ENCODE assay signal across 9 mouse cellular contexts in genomic region chr3:41522226-41523005, GRCm38 (mm10). TPM values are rescaled to one million over a fixed set of nuclear protein-coding genes. Genes with fewer than 3 reads are reported as not detected.
DNase-seq lines count a peak whose midpoint lies in the region; ATAC-seq lines count a peak whose summit lies in the region.
"Had no signal": no experiment of that assay in that cellular context is flagged by ENCODE, and none has a peak within 500 bp of the region (broad histone marks: within the 10 kb centered on the region; RNA-seq: fewer than 3 reads in every experiment).

No protein-coding gene starts in this region.

- no peaks in the 10 kb centered on the region for H3K9me3 ChIP-seq in embryonic facial prominence, embryonic 15.5 days (replicated peaks)
- H3K9me3 ChIP-seq in kidney, embryonic 16.5 days (ENCODE audit: low read length): no peaks in the 10 kb centered on the region

- H3K27ac ChIP-seq in embryonic facial prominence, embryonic 15.5 days (replicated peaks): peak overlapping the region; percentile 44; the same call in 1 of the 2 replicates
- peak overlapping the region; percentile 39; the same call in 1 of the 2 replicates for H3K27ac ChIP-seq in kidney, embryonic 16.5 days (ENCODE audit: low read length)

- 40% methylated on average over 18 of the region's 18 CpGs for WGBS in embryonic facial prominence, embryonic 15.5 days
- 33% methylated on average over 18 of the region's 18 CpGs for WGBS in kidney, embryonic 16.5 days

- no peak overlapping the region for H3K4me3 ChIP-seq in embryonic facial prominence, embryonic 15.5 days (replicated peaks)
- no peak overlapping the region for H3K4me3 ChIP-seq in kidney, embryonic 16.5 days (ENCODE audit: low read length)
- H3K4me3 ChIP-seq: megakaryocyte, embryonic 14.5 days had no signal

- no peak overlapping the region for H3K9ac ChIP-seq in embryonic facial prominence, embryonic 15.5 days
- H3K9ac ChIP-seq in kidney, embryonic 16.5 days (replicated peaks; ENCODE audit: low read length): no peak overlapping the region

- DNase-seq in ZHBTc4 (ENCODE audit: low read depth, low spot score): peak; percentile 62
- no peak for DNase-seq in layer of hippocampus, adult 18-20 months (ENCODE audit: low spot score in 2 of 2)
- no peak for DNase-seq in left cerebral cortex, adult 18-20 months (ENCODE audit: low spot score in 2 of 2)
- DNase-seq in frontal cortex, postnatal 36 days (ENCODE audit: low spot score in 2 of 2): no peak
- no peak for DNase-seq in right cerebral cortex, postnatal 25 days

- no peaks in the 10 kb centered on the region for H3K27me3 ChIP-seq in embryonic facial prominence, embryonic 15.5 days
- H3K27me3 ChIP-seq in kidney, embryonic 16.5 days (ENCODE audit: insufficient read depth, low read length): no peaks in the 10 kb centered on the region
- H3K27me3 ChIP-seq: megakaryocyte, embryonic 14.5 days had no signal

- H3K36me3 ChIP-seq in embryonic facial prominence, embryonic 15.5 days: no peaks in the 10 kb centered on the region
- no peaks in the 10 kb centered on the region for H3K36me3 ChIP-seq in kidney, embryonic 16.5 days (ENCODE audit: insufficient read depth, low read length)

- H3K4me1 ChIP-seq in embryonic facial prominence, embryonic 15.5 days: no peaks in the 10 kb centered on the region
- H3K4me1 ChIP-seq in kidney, embryonic 16.5 days (ENCODE audit: insufficient read depth, low read length): peaks cover 6% of the 10 kb centered on the region
- H3K4me1 ChIP-seq: megakaryocyte, embryonic 14.5 days had no signal

- no peak overlapping the region for H3K4me2 ChIP-seq in embryonic facial prominence, embryonic 15.5 days (replicated peaks)
- H3K4me2 ChIP-seq in kidney, embryonic 16.5 days (replicated peaks; ENCODE audit: low read depth, low read length): peak overlapping the region; percentile 18

- ATAC-seq in embryonic facial prominence, embryonic 15.5 days (ENCODE audit: insufficient number of reproducible peaks, low FRiP score, low TSS enrichment, low read depth): no peak
- ATAC-seq in kidney, embryonic 16.5 days (ENCODE audit: low FRiP score, low TSS enrichment): peak; percentile 91
- ATAC-seq in megakaryocyte progenitor cell, adult 5-6 weeks (replicated peaks; ENCODE audit: poor library complexity): peak; percentile 40

RNA-seq across cellular contexts. Expression of gene Jade1, which starts 33.1 kb away (rescaled TPM):
- polyA plus RNA-seq in embryonic facial prominence, embryonic 15.5 days (2015; fragmentation: Nextera tagmentation; extraction: Ambion mirVana): 13.5 and 15.7 TPM in 2 replicates
- 21.2 TPM in 2 replicates for polyA plus RNA-seq in kidney, embryonic 16.5 days (2015; fragmentation: Nextera tagmentation; extraction: Ambion mirVana)
- 45.3 and 47.8 TPM in 2 replicates for total RNA-seq in megakaryocyte progenitor cell, adult 5-6 weeks (2015)
- 34.6 and 38.7 TPM in 2 replicates for total RNA-seq in megakaryocyte progenitor cell, adult 5-6 weeks (2017)
- 10 to 100 TPM; 40.5 to 40.7 TPM for total RNA-seq in layer of hippocampus, adult 18-20 months (2021)
- 10 to 100 TPM; 45.8 to 48.6 TPM for total RNA-seq in left cerebral cortex, adult 18-20 months (2021)
